ENCODE assay signal across 8 mouse cellular contexts in genomic region chr1:188947794-188948193, GRCm38 (mm10). TPM values are rescaled to one million over a fixed set of nuclear protein-coding genes. Genes with fewer than 3 reads are reported as not detected.
DNase-seq lines count a peak whose midpoint lies in the region; ATAC-seq and TF ChIP-seq lines count a peak whose summit lies in the region.

No protein-coding gene starts in this region.

- no peaks in the 10 kb centered on the region for H3K36me3 ChIP-seq in midbrain, embryonic 14.5 days (ENCODE audit: control insufficient read depth, insufficient read depth, low read length)
- no peaks in the 10 kb centered on the region for H3K36me3 ChIP-seq in midbrain, embryonic 11.5 days (ENCODE audit: control insufficient read depth, insufficient read depth, low read length)
- H3K36me3 ChIP-seq in stomach, postnatal 0 days (ENCODE audit: control insufficient read depth, insufficient read depth, low read length), result no peaks in the 10 kb centered on the region

- H3K4me1 ChIP-seq in midbrain, embryonic 14.5 days (ENCODE audit: control insufficient read depth, insufficient read depth, low read length), result no peaks in the 10 kb centered on the region
- H3K4me1 ChIP-seq in midbrain, embryonic 11.5 days (ENCODE audit: control insufficient read depth, insufficient read depth, low read length), result no peaks in the 10 kb centered on the region
- no peaks in the 10 kb centered on the region for H3K4me1 ChIP-seq in stomach, postnatal 0 days (replicated peaks; ENCODE audit: control insufficient read depth, insufficient read depth)

- TF ChIP-seq CTCF in stomach, postnatal 0 days (IDR thresholded peaks at IDR 0.05; ENCODE audit: low read depth), result peak; percentile 51

- H3K9ac ChIP-seq in midbrain, embryonic 14.5 days (replicated peaks; ENCODE audit: low read length), result no peak overlapping the region
- no peak overlapping the region for H3K9ac ChIP-seq in midbrain, embryonic 11.5 days (ENCODE audit: low read length)
- H3K9ac ChIP-seq in stomach, postnatal 0 days (ENCODE audit: low read length), result no peak overlapping the region

- no peaks in the 10 kb centered on the region for H3K27me3 ChIP-seq in midbrain, embryonic 14.5 days (ENCODE audit: control insufficient read depth, insufficient read depth, low read length)
- no peaks in the 10 kb centered on the region for H3K27me3 ChIP-seq in midbrain, embryonic 11.5 days (ENCODE audit: control insufficient read depth, insufficient read depth, low read length)
- no peaks in the 10 kb centered on the region for H3K27me3 ChIP-seq in stomach, postnatal 0 days (ENCODE audit: control insufficient read depth, insufficient read depth, low read length)

- no peak overlapping the region for H3K4me2 ChIP-seq in midbrain, embryonic 14.5 days (ENCODE audit: low read length)
- no peak overlapping the region for H3K4me2 ChIP-seq in midbrain, embryonic 11.5 days
- no peak overlapping the region for H3K4me2 ChIP-seq in stomach, postnatal 0 days (replicated peaks; ENCODE audit: low read depth)

- TF ChIP-seq EP300 in stomach, postnatal 0 days (optimal IDR thresholded peaks at IDR 0.05), result no peak

- intact Hi-C loops in heart, postnatal 25 days (cut with DNase I), result no loop called here

- H3K4me3 ChIP-seq in midbrain, embryonic 14.5 days (replicated peaks; ENCODE audit: low read depth, low read length), result no peak overlapping the region
- H3K4me3 ChIP-seq in midbrain, embryonic 11.5 days (ENCODE audit: low read depth, low read length), result no peak overlapping the region
- H3K4me3 ChIP-seq in stomach, postnatal 0 days (ENCODE audit: low read depth, low read length), result no peak overlapping the region

- H3K9me3 ChIP-seq in midbrain, embryonic 14.5 days (ENCODE audit: control insufficient read depth, low read length), result no peaks in the 10 kb centered on the region
- H3K9me3 ChIP-seq in midbrain, embryonic 11.5 days (ENCODE audit: control insufficient read depth, low read length), result no peaks in the 10 kb centered on the region
- no peaks in the 10 kb centered on the region for H3K9me3 ChIP-seq in stomach, postnatal 0 days (ENCODE audit: control insufficient read depth, low read length)

- no peak for ATAC-seq in midbrain, embryonic 14.5 days (ENCODE audit: low FRiP score, low TSS enrichment)
- no peak for ATAC-seq in midbrain, embryonic 11.5 days (ENCODE audit: low FRiP score)
- ATAC-seq in common myeloid progenitor, adult 5-6 weeks (replicated peaks; ENCODE audit: low read depth, poor library complexity, severe bottlenecking), result peak; percentile 58
- no peak for ATAC-seq in stomach, postnatal 0 days (ENCODE audit: low FRiP score, low TSS enrichment)

- WGBS in midbrain, embryonic 14.5 days, result 65% methylated on average over 5 of the region's 5 CpGs
- 62% methylated on average over 5 of the region's 5 CpGs for WGBS in midbrain, embryonic 11.5 days
- 65% methylated on average over 5 of the region's 5 CpGs for WGBS in stomach, postnatal 0 days

- peak; percentile 15 for DNase-seq in embryo, embryonic 10 days (ENCODE audit: low spot score)
- no peak for DNase-seq in embryo, embryonic 11 days
- DNase-seq in midbrain, embryonic 14.5 days, result peak; percentile 15
- no peak for DNase-seq in midbrain, embryonic 11.5 days (ENCODE audit: low spot score, missing footprints)
- peak; percentile 17 for DNase-seq in stomach, postnatal 0 days (ENCODE audit: low spot score)
- DNase-seq in heart, postnatal 25 days (ENCODE audit: low spot score), result no peak
- DNase-seq in heart, adult 8-10 months (ENCODE audit: low spot score), result no peak

- no peak overlapping the region for H3K27ac ChIP-seq in midbrain, embryonic 14.5 days (replicated peaks; ENCODE audit: low read depth, low read length)
- H3K27ac ChIP-seq in midbrain, embryonic 11.5 days (ENCODE audit: low read depth, low read length), result no peak overlapping the region
- no peak overlapping the region for H3K27ac ChIP-seq in stomach, postnatal 0 days (replicated peaks)

RNA-seq across cellular contexts. Expression of gene Kctd3, which starts 59.8 kb away (rescaled TPM):
- 43.1 and 53.9 TPM in 2 replicates for polyA plus RNA-seq in midbrain, embryonic 14.5 days (2014; fragmentation: Nextera tagmentation; extraction: Ambion mirVana)
- polyA plus RNA-seq in midbrain, embryonic 11.5 days (2014; fragmentation: Nextera tagmentation; extraction: Ambion mirVana), result 36.1 and 36.7 TPM in 2 replicates
- total RNA-seq in common myeloid progenitor, adult 5-6 weeks (2017), result 17.0 and 20.3 TPM in 2 replicates
- 13.6 and 16.0 TPM in 2 replicates for polyA plus RNA-seq in stomach, postnatal 0 days (2015; fragmentation: Nextera tagmentation; extraction: Ambion mirVana)
- total RNA-seq in heart, postnatal 25 days (2021), result 10 to 100 TPM; 24.8 to 30.8 TPM
- total RNA-seq in heart, adult 8-10 months (2022), result 10 to 100 TPM; 10.9 to 15.4 (median 13.6) TPM

Comparison
In these comparisons a context has a peak if more than half of its experiments do, and no peak if none do; other contexts are left out.
1. DNase-seq: peak in embryo, embryonic 10 days (single experiment), midbrain, embryonic 14.5 days (single experiment) and stomach, postnatal 0 days (single experiment); none in embryo, embryonic 11 days (single experiment), midbrain, embryonic 11.5 days (single experiment), heart, postnatal 25 days (single experiment) and heart, adult 8-10 months (single experiment).